Mouse (Mus musculus) embryonic facial prominence, embryonic 15.5 days (tissue): ENCODE measurements around the gene Lrrc51. TPM values are rescaled to one million over a fixed set of nuclear protein-coding genes. Genes with fewer than 3 reads are reported as not detected.
A peak's percentile ranks its signal among the peaks of the same experiment; 100 is the strongest.

Experiments
- ATAC-seq: fragments of 200-750 bp; cut with Nextera tagmentation; 2 replicates; pipeline ENCODE4 v1.8.0; 2017; ENCODE audit warnings: low read depth, moderate TSS enrichment; ENCODE audit not compliant: insufficient number of reproducible peaks, low FRiP score, low TSS enrichment
- H3K27ac ChIP-seq: fragments of 300-500 bp; sonication (generic); replicated peaks from 2 replicates; pipeline ENCODE4 v1.5.1; 2015; ENCODE audit warnings: mild to moderate bottlenecking, inconsistent platforms
- H3K27me3 ChIP-seq: fragments of 300-500 bp; sonication (generic); 2 replicates; pipeline ENCODE4 v1.6.1; 2015; ENCODE audit warnings: inconsistent platforms
- H3K36me3 ChIP-seq: fragments of 300-500 bp; sonication (generic); 2 replicates; pipeline ENCODE4 v1.6.1; 2015; ENCODE audit warnings: mild to moderate bottlenecking, inconsistent platforms
- H3K4me1 ChIP-seq: fragments of 300-500 bp; sonication (generic); 2 replicates; pipeline ENCODE4 v1.6.1; 2015; ENCODE audit warnings: inconsistent platforms
- H3K4me2 ChIP-seq: fragments of 300-500 bp; sonication (generic); replicated peaks from 2 replicates; pipeline ENCODE4 v1.6.1; 2015; ENCODE audit warnings: mild to moderate bottlenecking, inconsistent platforms
- H3K4me3 ChIP-seq: fragments of 300-500 bp; sonication (generic); replicated peaks from 2 replicates; pipeline ENCODE4 v1.5.1; 2015; ENCODE audit warnings: mild to moderate bottlenecking, inconsistent platforms
- H3K9ac ChIP-seq: fragments of 300-500 bp; sonication (generic); 2 replicates; pipeline ENCODE4 v1.6.1; 2015; ENCODE audit warnings: inconsistent platforms
- H3K9me3 ChIP-seq: fragments of 300-500 bp; sonication (generic); replicated peaks from 2 replicates; pipeline ENCODE4 v1.6.1; 2016; ENCODE audit warnings: inconsistent platforms
- WGBS: fragments of 180-500 bp; shearing (Covaris S2); methylation state at CpG from one replicate; pipeline ENCODE4 v1.1.7; 2015; 5-methylcytosine and 5-hydroxymethylcytosine counted together
- polyA plus RNA-seq: library from polyadenylated mRNA; unstranded; fragments of >200 nt; fragmentation: Nextera tagmentation; extraction: Ambion mirVana; gene quantifications from 2 replicates; pipeline ENCODE4 v1.2.1, GENCODE M21; 2015

Gene Lrrc51
- polyA plus RNA-seq, 1 experiment from 2014 or later = 29.2 TPM

DNA sequence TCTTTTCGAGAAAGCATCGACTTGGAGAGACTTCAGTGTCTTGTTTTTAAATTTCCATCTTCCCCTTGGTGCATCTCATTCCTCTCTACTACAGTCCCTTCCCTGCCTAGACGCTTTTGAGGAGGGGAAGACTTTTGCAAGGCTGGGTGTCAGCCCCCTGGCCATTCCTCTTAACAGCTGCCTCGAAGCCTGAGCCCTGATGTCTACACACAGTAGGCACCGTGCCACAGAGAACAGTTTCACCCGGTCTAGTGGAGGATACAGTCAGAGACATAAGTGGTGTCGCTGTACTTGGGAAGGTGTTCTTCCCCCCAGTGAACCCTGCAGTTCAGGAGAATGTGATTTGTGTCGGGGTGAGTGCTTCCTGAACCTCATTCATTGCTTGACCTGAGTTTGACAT lies 27.0 kb downstream of the Lrrc51 start:
- Histone ChIP-seq H3K4me3 (peak overlapping the region; percentile 79), H3K4me1 (peaks cover 31% of the 10 kb centered on the region), H3K9ac (peak overlapping the region; percentile 88), H3K27ac (peak overlapping the region; percentile 95; the same call in 1 of the 2 replicates), H3K9me3 (no peaks in the 10 kb centered on the region), H3K27me3 (no peaks in the 10 kb centered on the region), H3K4me2 (peak overlapping the region; percentile 75), H3K36me3 (peaks cover 22% of the 10 kb centered on the region)
- 64% methylated on average over 8 of the region's 8 CpGs for WGBS
- no peak for ATAC-seq

DNA sequence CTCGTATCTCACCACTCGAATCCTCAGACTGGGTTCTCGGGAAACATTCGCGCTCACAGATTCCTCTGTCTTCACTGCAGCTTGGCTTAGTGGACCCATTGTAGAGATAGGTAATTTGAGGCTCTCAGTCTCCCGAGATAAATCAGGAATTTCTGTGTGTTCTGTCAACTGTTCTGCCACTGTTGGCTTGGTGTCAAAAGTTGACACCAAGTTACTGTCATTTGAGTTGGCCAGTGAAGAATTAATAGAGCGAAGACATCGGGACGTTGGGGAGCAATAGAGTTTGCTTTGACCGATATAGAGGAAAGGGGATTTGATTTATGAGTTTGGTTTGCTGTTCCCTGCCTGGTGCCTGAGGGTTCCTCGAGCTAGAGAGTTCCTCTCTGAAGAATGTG lies 27.4 kb downstream of the Lrrc51 start, which contains the start of gene Tomt:
Tomt (minus strand) TSS at position 73 of the 395 bp plus-strand sequence.
- WGBS = 17% methylated on average over 11 of the region's 11 CpGs
- Histone ChIP-seq H3K27ac (peak within 1 kb of the TSS; percentile 95), H3K4me3 (peak within 1 kb of the TSS; percentile 79), H3K9me3 (no peaks in the 10 kb centered on the region), H3K27me3 (no peaks in the 10 kb centered on the region), H3K4me1 (peaks cover 31% of the 10 kb centered on the region), H3K36me3 (peaks cover 18% of the 10 kb centered on the region), H3K4me2 (peak within 1 kb of the TSS; percentile 75), H3K9ac (peak within 1 kb of the TSS; percentile 88)
- ATAC-seq = no peak

DNA sequence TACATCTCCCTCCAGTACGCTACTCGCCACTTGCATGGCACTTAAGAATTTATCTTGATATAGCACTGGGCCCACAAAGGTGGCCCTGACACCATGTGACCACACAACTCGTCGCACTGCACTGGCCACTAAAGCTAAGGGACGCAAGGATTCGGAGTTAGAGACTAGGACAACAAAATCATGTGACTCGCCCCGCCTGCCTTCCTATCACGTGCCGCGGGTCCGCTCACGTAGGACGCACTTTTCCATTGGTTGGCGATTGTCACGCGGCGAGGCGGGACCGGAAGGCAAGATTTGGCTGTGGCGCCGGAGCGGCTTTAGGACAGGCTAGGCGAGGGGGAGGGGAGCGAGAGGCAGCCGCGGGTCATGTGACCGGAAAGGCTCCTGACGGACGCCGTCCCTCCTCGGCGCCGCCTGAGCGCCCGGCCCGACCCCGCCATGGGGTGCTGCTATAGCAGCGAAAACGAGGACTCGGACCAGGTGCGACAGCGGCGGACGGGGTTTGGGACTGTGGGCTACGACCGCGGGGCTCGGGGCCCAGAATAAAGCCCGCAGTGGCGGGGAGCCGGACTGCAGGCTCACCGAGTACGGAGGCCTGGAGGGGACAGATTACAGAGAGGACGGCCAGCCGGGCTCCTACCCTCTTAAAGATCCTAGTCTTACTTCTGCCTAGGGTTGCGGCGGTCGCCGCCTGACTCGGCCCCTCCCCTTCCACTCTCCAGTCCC lies 28.0 kb downstream of the Lrrc51 start, which contains the start of gene Lamtor1:
Lamtor1 (plus strand) TSS at position 344 of the 726 bp plus-strand sequence.
- peak within 1 kb of the TSS; percentile 75 for H3K4me2 ChIP-seq
- peak within 1 kb of the TSS; percentile 95 for H3K27ac ChIP-seq
- H3K4me1 ChIP-seq = peaks cover 31% of the 10 kb centered on the region
- no peaks in the 10 kb centered on the region for H3K9me3 ChIP-seq
- under 1% methylated on average over 61 of the region's 61 CpGs for WGBS
- H3K4me3 ChIP-seq = peak within 1 kb of the TSS; percentile 79
- H3K36me3 ChIP-seq = peaks cover 12% of the 10 kb centered on the region
- peak; percentile 98 for ATAC-seq
- H3K27me3 ChIP-seq = no peaks in the 10 kb centered on the region
- peak within 1 kb of the TSS; percentile 88 for H3K9ac ChIP-seq

DNA sequence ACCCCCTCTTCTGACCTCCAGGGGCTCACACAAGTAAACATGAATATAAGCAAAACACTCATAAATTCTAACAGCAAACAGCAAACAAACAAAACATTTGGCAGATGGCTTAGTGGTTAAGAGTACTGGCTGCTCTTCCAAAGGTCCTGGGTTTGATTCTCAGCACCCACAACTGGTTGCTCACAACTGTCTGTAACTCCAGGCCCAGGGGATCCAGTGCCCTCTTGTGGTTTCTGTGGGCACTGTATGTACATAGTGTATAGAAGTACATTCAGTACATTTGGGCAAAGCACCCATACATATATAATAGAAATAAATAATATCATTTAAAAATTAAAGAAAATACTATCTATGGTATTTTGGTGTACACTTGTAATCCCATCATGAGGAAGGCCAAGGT lies 30.8 kb downstream of the Lrrc51 start:
- no peak overlapping the region for H3K4me3 ChIP-seq
- H3K9ac ChIP-seq = no peak overlapping the region
- peaks cover 21% of the 10 kb centered on the region for H3K4me1 ChIP-seq
- no peak overlapping the region for H3K4me2 ChIP-seq
- no peak for ATAC-seq
- no peak overlapping the region for H3K27ac ChIP-seq
- no peaks in the 10 kb centered on the region for H3K9me3 ChIP-seq
- peaks cover 7% of the 10 kb centered on the region; the same call in 1 of the 2 replicates for H3K36me3 ChIP-seq
- no peaks in the 10 kb centered on the region for H3K27me3 ChIP-seq

DNA sequence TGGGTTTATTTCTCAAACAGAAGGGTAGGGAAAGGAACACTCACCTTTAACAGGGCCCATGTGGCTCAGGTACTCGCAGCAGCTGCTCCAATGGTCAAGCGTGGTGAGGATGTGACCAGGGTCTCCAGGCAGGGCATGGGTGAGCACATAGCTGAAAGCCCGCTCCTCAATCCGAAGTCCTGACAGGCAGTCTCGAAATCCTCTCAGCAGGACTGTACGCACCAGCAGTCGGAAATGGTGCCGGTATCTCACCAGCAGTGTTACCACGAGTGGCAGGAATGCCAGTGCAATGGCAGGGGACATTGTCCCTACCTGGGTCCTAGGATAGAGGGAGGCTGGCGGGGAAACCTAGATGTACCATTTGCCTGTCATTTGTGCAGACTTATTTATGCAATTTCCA lies 31.7 kb downstream of the Lrrc51 start:
- H3K4me3 ChIP-seq = no peak overlapping the region
- no peaks in the 10 kb centered on the region for H3K9me3 ChIP-seq
- no peak for ATAC-seq
- H3K4me2 ChIP-seq = no peak overlapping the region
- 94% methylated on average over 10 of the region's 10 CpGs for WGBS
- no peak overlapping the region for H3K9ac ChIP-seq
- no peaks in the 10 kb centered on the region for H3K27me3 ChIP-seq
- H3K36me3 ChIP-seq = peaks cover 7% of the 10 kb centered on the region; the same call in 1 of the 2 replicates
- peaks cover 18% of the 10 kb centered on the region for H3K4me1 ChIP-seq
- H3K27ac ChIP-seq = no peak overlapping the region

DNA sequence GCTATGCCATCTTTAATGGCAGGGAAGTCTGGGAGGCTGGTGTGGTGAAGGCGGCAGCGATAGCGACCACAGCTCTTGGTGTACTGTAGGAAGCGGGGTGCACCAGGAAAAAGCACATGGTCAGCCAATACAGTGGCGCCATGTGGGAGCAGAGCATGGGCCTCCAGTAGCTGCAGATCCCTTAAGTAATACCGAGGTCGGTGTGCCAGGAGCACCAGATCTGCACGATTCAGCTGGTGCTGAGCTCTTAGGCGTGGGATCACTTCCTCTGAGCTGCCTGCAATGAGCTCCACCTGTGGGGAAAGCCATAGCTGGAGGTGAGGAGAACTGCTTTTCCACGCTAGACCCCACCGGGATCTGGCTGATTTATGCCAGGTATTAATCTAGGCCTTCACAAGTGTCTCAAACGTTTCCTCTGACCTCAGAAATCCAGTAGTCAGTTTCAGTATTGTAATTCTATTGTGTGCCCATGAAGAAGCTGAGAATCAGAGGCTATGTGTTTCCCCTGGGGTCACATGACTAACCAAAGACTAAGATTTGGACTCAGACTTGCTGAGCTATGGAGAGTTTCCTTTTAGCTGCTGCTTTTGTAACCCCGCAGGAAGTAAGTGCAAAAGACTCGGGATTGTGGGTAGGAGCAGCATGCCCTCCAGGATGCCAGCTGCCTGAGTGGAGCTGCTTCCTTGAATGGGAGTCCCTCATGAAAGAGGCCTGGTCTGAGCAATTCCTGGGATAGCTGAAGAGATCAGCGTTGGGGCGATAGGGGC lies 33.2 kb downstream of the Lrrc51 start:
- Histone ChIP-seq H3K9ac (no peak overlapping the region), H3K4me3 (no peak overlapping the region), H3K36me3 (peaks cover 7% of the 10 kb centered on the region; the same call in 1 of the 2 replicates), H3K4me1 (peaks cover 14% of the 10 kb centered on the region), H3K27me3 (no peaks in the 10 kb centered on the region), H3K9me3 (no peaks in the 10 kb centered on the region), H3K27ac (no peak overlapping the region), H3K4me2 (no peak overlapping the region)
- 84% methylated on average over 16 of the region's 16 CpGs for WGBS
- no peak for ATAC-seq

DNA sequence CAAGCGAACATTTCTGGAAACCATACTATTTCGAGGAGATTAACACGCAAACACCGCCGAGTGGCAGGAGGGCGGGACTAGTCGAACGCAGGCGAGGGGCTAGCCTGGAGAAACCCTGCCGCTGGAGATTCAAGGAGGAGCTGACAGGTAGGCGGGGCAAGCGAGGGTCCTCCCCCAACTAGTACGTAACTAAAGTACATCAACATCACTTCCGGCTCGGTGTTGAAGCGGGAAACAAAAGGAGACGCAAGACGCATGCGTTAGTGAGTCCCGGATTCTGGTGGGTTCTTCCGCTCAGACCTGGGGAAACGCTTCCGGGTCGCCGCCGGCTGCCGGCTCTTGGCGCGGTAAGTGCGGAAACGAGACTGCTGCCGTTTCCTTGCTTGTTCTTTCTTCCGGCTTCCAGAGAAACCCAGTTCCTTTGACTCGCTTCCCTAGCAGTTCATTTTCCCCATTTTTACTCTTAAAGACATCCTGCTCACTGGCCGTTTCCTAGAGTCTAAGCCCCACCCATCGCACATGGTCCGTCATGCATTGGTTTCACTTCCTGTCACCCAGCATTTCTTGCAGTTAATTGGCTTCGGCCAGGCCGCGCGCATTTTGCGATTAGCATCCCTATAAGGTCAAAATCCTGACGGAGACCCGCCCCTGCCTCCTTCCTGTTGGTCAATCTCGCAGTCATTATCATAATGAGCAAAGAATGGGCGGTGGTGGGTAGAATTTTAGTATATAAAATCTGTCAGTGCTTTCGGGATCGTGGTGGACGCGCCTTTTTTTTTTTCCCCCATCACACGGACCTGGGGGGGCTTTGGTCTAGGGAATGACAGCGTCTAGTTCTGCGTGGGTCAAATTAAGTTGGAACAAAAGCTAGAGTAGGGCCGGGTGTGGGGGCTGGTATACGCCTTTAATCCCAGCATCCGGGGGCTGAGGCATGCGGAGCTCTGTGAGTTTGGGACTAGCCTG lies 37.3 kb downstream of the Lrrc51 start:
- H3K36me3 ChIP-seq = peaks cover 7% of the 10 kb centered on the region; the same call in 1 of the 2 replicates
- H3K4me2 ChIP-seq = peak overlapping the region; percentile 55
- H3K27me3 ChIP-seq = no peaks in the 10 kb centered on the region; the same call in 1 of the 2 replicates
- peak; percentile 98 for ATAC-seq
- H3K27ac ChIP-seq = peak overlapping the region; percentile 95
- under 1% methylated on average over 57 of the region's 57 CpGs for WGBS
- H3K4me3 ChIP-seq = peak overlapping the region; percentile 73
- no peaks in the 10 kb centered on the region for H3K9me3 ChIP-seq
- peak overlapping the region; percentile 39 for H3K9ac ChIP-seq
- peaks cover 12% of the 10 kb centered on the region for H3K4me1 ChIP-seq

DNA sequence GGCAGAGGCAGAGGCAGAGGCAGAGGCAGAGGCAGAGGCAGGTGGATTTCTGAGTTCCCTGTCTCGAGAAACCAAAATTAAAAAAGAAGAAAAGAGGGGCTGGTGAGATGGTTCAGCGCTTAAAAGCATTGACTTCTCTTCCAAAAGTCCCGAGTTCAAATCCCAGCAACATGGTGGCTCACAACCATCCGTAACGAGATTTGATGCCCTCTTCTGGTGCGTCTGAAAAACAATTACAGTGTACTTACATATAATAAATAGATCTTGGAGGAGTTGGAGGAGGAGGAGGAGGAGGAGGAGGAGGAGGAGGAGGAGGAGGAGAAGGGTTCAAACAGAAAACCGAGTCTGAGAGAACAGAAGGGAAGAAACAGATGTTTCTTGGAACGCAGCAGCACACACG lies 38.0 kb downstream of the Lrrc51 start:
- Histone ChIP-seq H3K36me3 (0 out of 2 replicates have a peak, but pooled peaks cover 7% of the 10 kb centered on the region), H3K27me3 (no peaks in the 10 kb centered on the region; the same call in 1 of the 2 replicates), H3K9ac (0 out of 2 replicates have a peak overlapping the region, but pooled peaks have one; percentile 35), H3K4me2 (peak overlapping the region; percentile 55), H3K4me3 (peak overlapping the region; percentile 73), H3K9me3 (no peaks in the 10 kb centered on the region), H3K27ac (peak overlapping the region; percentile 95), H3K4me1 (peaks cover 12% of the 10 kb centered on the region)
- no peak for ATAC-seq
- 40% methylated on average over 9 of the region's 9 CpGs for WGBS

DNA sequence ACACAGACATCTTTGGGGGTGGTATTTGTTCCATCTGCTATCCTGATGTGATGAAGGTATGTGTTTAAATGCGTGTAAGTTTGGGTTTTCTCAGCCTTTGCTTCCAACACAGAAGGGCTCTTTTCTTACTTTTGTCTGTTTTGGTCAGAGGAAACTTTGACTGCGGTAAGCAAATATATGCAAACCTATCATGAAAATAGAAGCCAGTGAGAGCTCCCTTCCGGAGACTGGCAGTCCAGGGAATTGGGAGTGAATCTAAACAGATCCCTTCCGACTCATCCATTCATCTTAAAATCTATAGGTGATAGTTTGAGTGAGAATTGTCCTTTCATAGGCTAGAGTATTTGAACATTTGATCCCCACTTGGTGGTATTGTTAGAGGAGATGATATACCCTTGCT lies 45.2 kb downstream of the Lrrc51 start:
- 74% methylated on average over 4 of the region's 4 CpGs for WGBS

DNA sequence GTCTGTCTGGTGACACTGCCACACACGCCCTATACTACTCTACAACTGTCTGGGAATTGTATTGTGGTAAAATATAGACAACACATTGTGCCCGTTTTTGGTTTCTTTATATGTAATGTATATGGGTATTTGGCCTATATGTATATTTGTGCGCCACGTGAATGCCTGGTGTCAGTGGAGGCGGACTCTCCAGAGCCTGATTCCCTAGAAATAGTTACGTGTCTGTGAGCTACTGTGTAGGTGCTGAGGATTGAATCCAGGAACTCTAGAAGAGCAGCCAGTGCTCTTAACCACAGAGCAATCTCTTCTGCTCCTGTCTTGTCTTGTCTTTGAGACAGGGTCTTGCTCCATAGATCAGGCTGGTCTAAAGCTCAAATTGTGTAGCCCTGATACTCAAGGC lies 47.4 kb downstream of the Lrrc51 start:
- 81% methylated on average over 6 of the region's 6 CpGs for WGBS
- no peak overlapping the region for H3K4me3 ChIP-seq
- H3K4me1 ChIP-seq = no peaks in the 10 kb centered on the region
- no peak for ATAC-seq
- no peaks in the 10 kb centered on the region for H3K27me3 ChIP-seq
- no peak overlapping the region for H3K27ac ChIP-seq
- no peak overlapping the region for H3K9ac ChIP-seq
- H3K36me3 ChIP-seq = no peaks in the 10 kb centered on the region
- H3K4me2 ChIP-seq = no peak overlapping the region
- no peaks in the 10 kb centered on the region for H3K9me3 ChIP-seq

More for the DNA sequence above, 45.2 kb downstream of the Lrrc51 start:
- H3K27me3 ChIP-seq = no peaks in the 10 kb centered on the region; the same call in 1 of the 2 replicates
- ATAC-seq = no peak
- H3K9ac ChIP-seq = no peak overlapping the region
- H3K36me3 ChIP-seq = no peaks in the 10 kb centered on the region
- H3K4me3 ChIP-seq = no peak overlapping the region
- H3K4me1 ChIP-seq = no peaks in the 10 kb centered on the region
- no peak overlapping the region for H3K4me2 ChIP-seq
- H3K27ac ChIP-seq = no peak overlapping the region
- H3K9me3 ChIP-seq = no peaks in the 10 kb centered on the region
